Comparison of ENCODE assay signal across 19 mouse cellular contexts in the genomic region with DNA sequence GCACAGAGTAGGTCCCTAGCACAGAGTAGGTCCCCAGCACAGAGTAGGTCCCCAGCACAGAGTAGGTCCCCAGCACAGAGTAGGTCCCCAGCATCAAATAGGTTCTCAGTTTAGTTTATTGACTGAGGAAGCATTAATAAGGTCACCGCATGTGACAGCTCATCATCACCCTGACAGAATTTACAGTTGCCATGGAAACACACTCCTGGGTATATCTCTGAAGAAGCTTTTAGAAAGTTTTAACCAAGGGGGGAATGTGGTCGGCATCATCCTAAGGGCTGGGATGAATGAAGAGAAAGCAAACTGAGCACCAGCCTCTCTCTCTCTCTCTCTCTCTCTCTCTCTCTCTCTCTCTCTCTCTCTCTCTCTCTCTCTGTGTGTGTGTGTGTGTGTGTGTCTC. TPM values are rescaled to one million over a fixed set of nuclear protein-coding genes. Genes with fewer than 3 reads are reported as not detected.
DNase-seq lines count a peak whose midpoint lies in the region; ATAC-seq and TF ChIP-seq lines count a peak whose summit lies in the region.
"Not testable (repeated sequence)": the region's sequence is repeated elsewhere in the genome, so short reads cannot be mapped to it uniquely, and the experiment has no call there.
"Had no signal": no experiment of that assay in that cellular context is flagged by ENCODE, and none has a peak within 500 bp of the region (broad histone marks: within the 10 kb centered on the region; RNA-seq: fewer than 3 reads in every experiment).

No protein-coding gene starts in this region.

- not testable (repeated sequence) for H3K4me2 ChIP-seq in forebrain, embryonic 14.5 days (ENCODE audit: low read length); hindbrain, postnatal 0 days (ENCODE audit: low read depth, low read length); midbrain, embryonic 14.5 days (ENCODE audit: low read length)

- H3K27ac ChIP-seq in forebrain, embryonic 14.5 days (ENCODE audit: low read depth, low read length); hindbrain, postnatal 0 days; midbrain, embryonic 14.5 days (replicated peaks; ENCODE audit: low read depth, low read length): not testable (repeated sequence)

- not testable (repeated sequence) for ATAC-seq in forebrain, embryonic 14.5 days; hindbrain, postnatal 0 days; midbrain, embryonic 14.5 days (ENCODE audit: low FRiP score, low TSS enrichment)

- H3K9ac ChIP-seq in forebrain, embryonic 14.5 days (ENCODE audit: low read length); hindbrain, postnatal 0 days (replicated peaks; ENCODE audit: low read length); midbrain, embryonic 14.5 days (replicated peaks; ENCODE audit: low read length): not testable (repeated sequence)

- H3K27me3 ChIP-seq in forebrain, embryonic 14.5 days (replicated peaks; ENCODE audit: control insufficient read depth, insufficient read depth, low read length); hindbrain, postnatal 0 days (ENCODE audit: insufficient read depth, low read length); midbrain, embryonic 14.5 days (ENCODE audit: control insufficient read depth, insufficient read depth, low read length): not testable (repeated sequence)

- H3K4me1 ChIP-seq in forebrain, embryonic 14.5 days (ENCODE audit: control insufficient read depth, insufficient read depth, low read length); hindbrain, postnatal 0 days (ENCODE audit: insufficient read depth, low read length); midbrain, embryonic 14.5 days (ENCODE audit: control insufficient read depth, insufficient read depth, low read length): not testable (repeated sequence)

- WGBS in forebrain, embryonic 14.5 days = 77% methylated on average over 2 of the region's 2 CpGs
- 76% methylated on average over 2 of the region's 2 CpGs for WGBS in hindbrain, postnatal 0 days
- 64% methylated on average over 2 of the region's 2 CpGs for WGBS in midbrain, embryonic 14.5 days

- DNase-seq in R1 (ENCODE audit: low read depth, low spot score) = peak; percentile 18
- peak; percentile 38 for DNase-seq in embryo, embryonic 10.5 days (ENCODE audit: low spot score)
- DNase-seq in forebrain, embryonic 14.5 days (ENCODE audit: low spot score) = peak; percentile 39
- DNase-seq in hindbrain, postnatal 0 days (ENCODE audit: low spot score) = peak; percentile 50
- DNase-seq in midbrain, embryonic 14.5 days = peak; percentile 64

- TF ChIP-seq CTCF in hindbrain, postnatal 0 days (IDR thresholded peaks at IDR 0.05; ENCODE audit: low read depth) = not testable (repeated sequence)

- not testable (repeated sequence) for H3K9me3 ChIP-seq in forebrain, embryonic 14.5 days (replicated peaks; ENCODE audit: control insufficient read depth, low read length); hindbrain, postnatal 0 days (ENCODE audit: low read length); midbrain, embryonic 14.5 days (ENCODE audit: control insufficient read depth, low read length)

- H3K4me3 ChIP-seq in forebrain, embryonic 14.5 days (ENCODE audit: low read depth, low read length); hindbrain, postnatal 0 days (ENCODE audit: low read length); midbrain, embryonic 14.5 days (replicated peaks; ENCODE audit: low read depth, low read length): not testable (repeated sequence)

- not testable (repeated sequence) for H3K36me3 ChIP-seq in forebrain, embryonic 14.5 days (ENCODE audit: control insufficient read depth, insufficient read depth, low read length); hindbrain, postnatal 0 days (ENCODE audit: insufficient read depth, low read length); midbrain, embryonic 14.5 days (ENCODE audit: control insufficient read depth, insufficient read depth, low read length)

RNA-seq across cellular contexts. Expression of gene Gm13030, which starts 1.5 kb away (rescaled TPM):
- polyA plus RNA-seq in forebrain, embryonic 14.5 days (2014; fragmentation: Nextera tagmentation; extraction: Ambion mirVana) = not detected in 2 replicates
- total RNA-seq in hindbrain, postnatal 0 days (2014; rRNA removed) = not detected in 2 replicates
- polyA plus RNA-seq in hindbrain, postnatal 0 days (2015; fragmentation: Nextera tagmentation; extraction: Ambion mirVana) = not detected in 2 replicates
- not detected in 2 replicates for polyA plus RNA-seq in midbrain, embryonic 14.5 days (2014; fragmentation: Nextera tagmentation; extraction: Ambion mirVana)
- total RNA-seq: adrenal gland, adult 2 months; adrenal gland, postnatal 10 days; adrenal gland, postnatal 25 days; adrenal gland, postnatal 4 days; ES-E14 had no signal
- polyA plus RNA-seq: adrenal gland, adult 2 months; C2C12; cerebellum, adult 2 months; cortical plate, adult 2 months; embryonic facial prominence, embryonic 12.5 days; embryonic facial prominence, embryonic 14.5 days; forebrain, embryonic 11.5 days; forebrain, embryonic 13.5 days; forebrain, embryonic 16.5 days; Patski had no signal

RNA-seq across cellular contexts. Expression of gene Pla2g2e, which starts 2.5 kb away (rescaled TPM):
- not detected in 2 replicates for polyA plus RNA-seq in forebrain, embryonic 14.5 days (2014; fragmentation: Nextera tagmentation; extraction: Ambion mirVana)
- not detected in 2 replicates for total RNA-seq in hindbrain, postnatal 0 days (2014; rRNA removed)
- not detected in 2 replicates for polyA plus RNA-seq in hindbrain, postnatal 0 days (2015; fragmentation: Nextera tagmentation; extraction: Ambion mirVana)
- not detected in 2 replicates for polyA plus RNA-seq in midbrain, embryonic 14.5 days (2014; fragmentation: Nextera tagmentation; extraction: Ambion mirVana)
- polyA plus RNA-seq: cerebellum, adult 2 months; cortical plate, adult 2 months; embryonic facial prominence, embryonic 12.5 days; forebrain, embryonic 11.5 days; forebrain, embryonic 13.5 days; forebrain, embryonic 16.5 days; Patski had no signal

RNA-seq across cellular contexts. Expression of gene Pla2g5, which starts 12.0 kb away (rescaled TPM):
- polyA plus RNA-seq in forebrain, embryonic 14.5 days (2014; fragmentation: Nextera tagmentation; extraction: Ambion mirVana) = 0.67 and 1.0 TPM in 2 replicates
- total RNA-seq in hindbrain, postnatal 0 days (2014; rRNA removed) = 0.94 TPM in 1 of 2 replicates, not detected in the other
- polyA plus RNA-seq in hindbrain, postnatal 0 days (2015; fragmentation: Nextera tagmentation; extraction: Ambion mirVana) = 1.1 and 1.9 TPM in 2 replicates
- polyA plus RNA-seq in midbrain, embryonic 14.5 days (2014; fragmentation: Nextera tagmentation; extraction: Ambion mirVana) = 0.23 and 0.87 TPM in 2 replicates

RNA-seq across cellular contexts. Expression of gene Otud3, which starts 38.5 kb away (rescaled TPM):
- 2.3 and 2.4 TPM in 2 replicates for polyA plus RNA-seq in forebrain, embryonic 14.5 days (2014; fragmentation: Nextera tagmentation; extraction: Ambion mirVana)
- 4.6 and 6.8 TPM in 2 replicates for total RNA-seq in hindbrain, postnatal 0 days (2014; rRNA removed)
- 3.8 and 3.9 TPM in 2 replicates for polyA plus RNA-seq in hindbrain, postnatal 0 days (2015; fragmentation: Nextera tagmentation; extraction: Ambion mirVana)
- 1.7 and 2.8 TPM in 2 replicates for polyA plus RNA-seq in midbrain, embryonic 14.5 days (2014; fragmentation: Nextera tagmentation; extraction: Ambion mirVana)
